Mouse (Mus musculus): Measurements from ENCODE around the gene Ubxn4.
"Not testable (repeated sequence)": the region's sequence is repeated elsewhere in the genome, so short reads cannot be mapped to it uniquely, and the experiment has no call there.

Ubxn4 gene

GRCm38 (mm10) chr1:128243627-128243995 lies at the start of gene Ubxn4:
Gene Ubxn4, plus strand, starts transcription at chr1:128243964.
- in situ Hi-C loops (cut with MboI; ENCODE audit: low pct_unique_long_range_greater_than_20kb in 1 of 2, low sequenced_read_pairs in 2 of 2, unreplicated experiment in 1 of 2) = no loop called here

GRCm38 (mm10) chr1:128194011-128194410 lies 49.8 kb upstream of the Ubxn4 start:
- in situ Hi-C loops (cut with MboI; ENCODE audit: low pct_unique_long_range_greater_than_20kb in 1 of 2, low sequenced_read_pairs in 2 of 2, unreplicated experiment in 1 of 2) = no loop called here

GRCm38 (mm10) chr1:128197353-128197752 lies 46.4 kb upstream of the Ubxn4 start:
- in situ Hi-C loops (cut with MboI; ENCODE audit: low pct_unique_long_range_greater_than_20kb in 1 of 2, low sequenced_read_pairs in 2 of 2, unreplicated experiment in 1 of 2) = no loop called here

GRCm38 (mm10) chr1:128213261-128213660 lies 30.5 kb upstream of the Ubxn4 start:
- in situ Hi-C loops (cut with MboI; ENCODE audit: low pct_unique_long_range_greater_than_20kb in 1 of 2, low sequenced_read_pairs in 2 of 2, unreplicated experiment in 1 of 2) = no loop called here

GRCm38 (mm10) chr1:128221886-128222285 lies 21.9 kb upstream of the Ubxn4 start:
- in situ Hi-C loops (cut with MboI; ENCODE audit: low pct_unique_long_range_greater_than_20kb in 1 of 2, low sequenced_read_pairs in 2 of 2, unreplicated experiment in 1 of 2) = no loop called here

GRCm38 (mm10) chr1:128223304-128223703 lies 20.5 kb upstream of the Ubxn4 start:
- in situ Hi-C loops (cut with MboI; ENCODE audit: low pct_unique_long_range_greater_than_20kb in 1 of 2, low sequenced_read_pairs in 2 of 2, unreplicated experiment in 1 of 2) = no loop called here

- in situ Hi-C loops (cut with MboI; ENCODE audit: low pct_unique_long_range_greater_than_20kb in 1 of 2, low sequenced_read_pairs in 2 of 2, unreplicated experiment in 1 of 2) = no loop called here
Observed at GRCm38 (mm10) chr1:128235181-128235580, 8.6 kb upstream of the Ubxn4 start.

- in situ Hi-C loops (cut with MboI; ENCODE audit: low pct_unique_long_range_greater_than_20kb in 1 of 2, low sequenced_read_pairs in 2 of 2, unreplicated experiment in 1 of 2) = no loop called here
Observed at GRCm38 (mm10) chr1:128243996-128244726, 397 bp downstream of the Ubxn4 start.

GRCm38 (mm10) chr1:128244727-128245355 lies 1.1 kb downstream of the Ubxn4 start:
- in situ Hi-C loops (cut with MboI; ENCODE audit: low pct_unique_long_range_greater_than_20kb in 1 of 2, low sequenced_read_pairs in 2 of 2, unreplicated experiment in 1 of 2) = no loop called here

- in situ Hi-C loops (cut with MboI; ENCODE audit: low pct_unique_long_range_greater_than_20kb in 1 of 2, low sequenced_read_pairs in 2 of 2, unreplicated experiment in 1 of 2) = not testable (repeated sequence)
Observed at GRCm38 (mm10) chr1:128267061-128267460, 23.3 kb downstream of the Ubxn4 start.

- in situ Hi-C loops (cut with MboI; ENCODE audit: low pct_unique_long_range_greater_than_20kb in 1 of 2, low sequenced_read_pairs in 2 of 2, unreplicated experiment in 1 of 2) = no loop called here
Observed at GRCm38 (mm10) chr1:128270731-128271130, 27.0 kb downstream of the Ubxn4 start.

- in situ Hi-C loops (cut with MboI; ENCODE audit: low pct_unique_long_range_greater_than_20kb in 1 of 2, low sequenced_read_pairs in 2 of 2, unreplicated experiment in 1 of 2) = loop anchor here (25.0 kb wide), 2 partner anchors 536 to 561 kb away; no protein-coding TSS in a partner anchor
Observed at GRCm38 (mm10) chr1:128275908-128276307, 32.1 kb downstream of the Ubxn4 start.

- in situ Hi-C loops (cut with MboI; ENCODE audit: low pct_unique_long_range_greater_than_20kb in 1 of 2, low sequenced_read_pairs in 2 of 2, unreplicated experiment in 1 of 2) = loop anchor here (25.0 kb wide), 2 partner anchors 534 to 559 kb away; no protein-coding TSS in a partner anchor
Observed at GRCm38 (mm10) chr1:128278563-128278962, 34.8 kb downstream of the Ubxn4 start.

GRCm38 (mm10) chr1:128281753-128282152 lies 38.0 kb downstream of the Ubxn4 start:
- in situ Hi-C loops (cut with MboI; ENCODE audit: low pct_unique_long_range_greater_than_20kb in 1 of 2, low sequenced_read_pairs in 2 of 2, unreplicated experiment in 1 of 2) = loop anchor here (25.0 kb wide), 2 partner anchors 531 to 556 kb away; no protein-coding TSS in a partner anchor

GRCm38 (mm10) chr1:128282924-128283323 lies 39.2 kb downstream of the Ubxn4 start:
- in situ Hi-C loops (cut with MboI; ENCODE audit: low pct_unique_long_range_greater_than_20kb in 1 of 2, low sequenced_read_pairs in 2 of 2, unreplicated experiment in 1 of 2) = loop anchor here (25.0 kb wide), 2 partner anchors 529 to 554 kb away; no protein-coding TSS in a partner anchor

GRCm38 (mm10) chr1:128284157-128284690 lies 40.5 kb downstream of the Ubxn4 start:
- in situ Hi-C loops (cut with MboI; ENCODE audit: low pct_unique_long_range_greater_than_20kb in 1 of 2, low sequenced_read_pairs in 2 of 2, unreplicated experiment in 1 of 2) = loop anchor here (25.0 kb wide), 2 partner anchors 528 to 553 kb away; no protein-coding TSS in a partner anchor

GRCm38 (mm10) chr1:128285136-128285535 lies 41.4 kb downstream of the Ubxn4 start:
- in situ Hi-C loops (cut with MboI; ENCODE audit: low pct_unique_long_range_greater_than_20kb in 1 of 2, low sequenced_read_pairs in 2 of 2, unreplicated experiment in 1 of 2) = loop anchor here (25.0 kb wide), 2 partner anchors 527 to 552 kb away; no protein-coding TSS in a partner anchor

- in situ Hi-C loops (cut with MboI; ENCODE audit: low pct_unique_long_range_greater_than_20kb in 1 of 2, low sequenced_read_pairs in 2 of 2, unreplicated experiment in 1 of 2) = loop anchor here (25.0 kb wide), 2 partner anchors 522 to 547 kb away; no protein-coding TSS in a partner anchor
Observed at GRCm38 (mm10) chr1:128290295-128290694, 46.5 kb downstream of the Ubxn4 start.

GRCm38 (mm10) chr1:128293524-128293923 lies 49.8 kb downstream of the Ubxn4 start:
- in situ Hi-C loops (cut with MboI; ENCODE audit: low pct_unique_long_range_greater_than_20kb in 1 of 2, low sequenced_read_pairs in 2 of 2, unreplicated experiment in 1 of 2) = loop anchor here (25.0 kb wide), 2 partner anchors 519 to 544 kb away; no protein-coding TSS in a partner anchor

All from mouse embryonic stem cell (cell line).